Mouse (Mus musculus) ES-E14 (cell line): ENCODE results near the gene Adcy5.

Source experiments
- HCFC1 ChIP-seq: IDR thresholded peaks from 2 replicates; pipeline ENCODE4 v1.6.1; 2012; ENCODE audit warnings: low read length, inconsistent platforms, borderline replicate concordance; ENCODE audit not compliant: insufficient read depth
- ZC3H11A ChIP-seq: IDR thresholded peaks from 2 replicates; pipeline ENCODE4 v1.6.1; 2012; ENCODE audit warnings: low read depth, mild to moderate bottlenecking, inconsistent platforms, low read length, borderline replicate concordance

DNA sequence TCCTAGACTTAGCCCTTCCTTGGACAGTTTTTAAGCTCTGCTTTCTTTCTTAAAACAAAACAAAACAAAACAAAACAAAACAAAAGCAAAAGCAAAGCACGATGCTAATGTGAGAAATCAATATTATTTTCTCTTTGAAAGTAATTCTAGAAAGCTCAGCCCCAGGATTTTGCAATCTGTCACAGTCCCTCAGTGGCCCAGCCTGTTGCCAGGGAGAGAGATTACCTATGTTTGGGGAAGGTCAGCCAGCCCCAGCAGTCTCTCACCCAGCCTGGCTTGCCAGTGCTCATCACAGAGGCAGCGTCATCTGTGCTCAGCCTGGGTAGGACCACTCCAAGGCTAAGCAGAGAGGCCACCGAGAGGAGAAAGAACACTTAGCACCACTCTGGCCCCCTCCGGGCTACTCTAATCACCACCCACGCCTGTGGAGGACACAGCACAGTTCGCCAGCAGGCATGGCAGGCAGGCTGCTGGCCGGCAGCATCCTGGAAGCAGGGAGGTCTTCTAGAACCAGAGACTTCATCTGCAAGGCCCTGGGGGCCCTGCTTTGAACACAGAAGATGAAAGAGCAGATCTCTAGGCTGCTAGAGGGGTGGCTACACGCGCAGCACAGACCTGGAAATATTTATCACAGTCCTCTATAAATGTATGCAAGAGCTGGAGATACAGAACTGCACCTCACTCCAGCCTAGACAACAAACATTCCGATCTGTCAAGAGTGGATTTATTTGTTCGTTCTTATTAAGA, 14.6 kb upstream of the Adcy5 start:
- TF ChIP-seq HCFC1 (no peak), ZC3H11A (no peak)
